Mouse (Mus musculus) liver, embryonic 11.5 days (tissue): ENCODE results near the gene D3Ertd751e. TPM values are rescaled to one million over a fixed set of nuclear protein-coding genes. Genes with fewer than 3 reads are reported as not detected.

Source experiments
- polyA plus RNA-seq: library from polyadenylated mRNA; unstranded; fragments of >200 nt; fragmentation: Nextera tagmentation; extraction: Ambion mirVana; gene quantifications from 2 replicates; pipeline ENCODE4 v1.2.1, GENCODE M21; 2014

Gene D3Ertd751e
- polyA plus RNA-seq, 1 experiment from 2014 or later, result 13.2 TPM

Other genes with a start within 250 kb of the D3Ertd751e start
- 16.7 and 18.6 TPM in 2 replicates for gene Jade1, start 186.9 kb upstream of the D3Ertd751e start, polyA plus RNA-seq
- gene Sclt1, start 97 bp upstream of the D3Ertd751e start, polyA plus RNA-seq, result 13.2 and 13.4 TPM in 2 replicates